Mouse (Mus musculus) kidney, adult 2 months (tissue): ENCODE measurements around the gene Padi1.

Experiments
- CTCF ChIP-seq: fragments of 200-500 bp; conservative IDR thresholded peaks from 2 replicates; pipeline ENCODE4 v1.5.1; 2011; ENCODE audit warnings: low read depth, mild to moderate bottlenecking, control low read depth, low read length, moderate library complexity, mixed read lengths; ENCODE audit not compliant: insufficient read depth, insufficient read length
- POLR2A ChIP-seq: fragments of 200-500 bp; IDR thresholded peaks from one replicate; pipeline ENCODE4 v1.6.1; 2011; ENCODE audit warnings: low read depth, low read length, control low read depth

DNA sequence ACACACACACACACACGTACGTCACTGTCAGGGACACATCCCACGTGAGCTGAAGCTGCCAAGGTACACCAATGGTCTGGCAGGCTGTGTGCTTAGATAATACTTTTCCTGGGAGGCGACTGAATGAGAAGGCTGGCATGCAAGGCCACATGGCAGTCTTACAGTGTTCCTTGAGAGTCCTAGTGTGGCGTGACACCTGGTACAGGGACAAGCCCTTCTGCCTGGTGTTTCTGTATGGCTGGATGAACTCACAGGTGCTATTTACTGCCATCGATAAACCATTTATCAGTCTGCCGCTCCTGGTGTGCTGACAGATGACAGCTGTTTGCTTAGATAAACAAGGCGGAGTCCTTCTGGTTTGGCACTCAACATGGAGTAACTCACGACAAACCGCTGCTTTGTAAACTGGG, 8.9 kb upstream of the Padi1 start:
- TF ChIP-seq CTCF (no peak), POLR2A (no peak)
